Mouse (Mus musculus) liver, postnatal 0 days (tissue): Measurements from ENCODE around the gene H6pd.

Source experiments
- CTCF ChIP-seq: sonication (generic); IDR thresholded peaks from 2 replicates; pipeline ENCODE4 v1.5.1; 2016; ENCODE audit warnings: antibody characterized with exemption, low read depth
- EP300 ChIP-seq: IDR thresholded peaks from 2 replicates; pipeline ENCODE4 v1.6.1; 2016; ENCODE audit warnings: antibody characterized with exemption, low read depth, mild to moderate bottlenecking

GRCm38 (mm10) chr4:150011564-150012321, 2.9 kb upstream of the H6pd start:
- TF ChIP-seq CTCF = no peak
- no peak for TF ChIP-seq EP300
